Mouse (Mus musculus): ENCODE results near the gene Scaf4. TPM values are rescaled to one million over a fixed set of nuclear protein-coding genes. Genes with fewer than 3 reads are reported as not detected.

Scaf4 gene
- total RNA-seq, 2 experiments from 2014 or later: 31.0 to 85.9 TPM

GRCm38 (mm10) chr16:90211767-90212166 lies 72.5 kb downstream of the Scaf4 start:
- ATAC-seq (replicated peaks; ENCODE audit: low FRiP score, poor library complexity, severe bottlenecking): no peak

DNA sequence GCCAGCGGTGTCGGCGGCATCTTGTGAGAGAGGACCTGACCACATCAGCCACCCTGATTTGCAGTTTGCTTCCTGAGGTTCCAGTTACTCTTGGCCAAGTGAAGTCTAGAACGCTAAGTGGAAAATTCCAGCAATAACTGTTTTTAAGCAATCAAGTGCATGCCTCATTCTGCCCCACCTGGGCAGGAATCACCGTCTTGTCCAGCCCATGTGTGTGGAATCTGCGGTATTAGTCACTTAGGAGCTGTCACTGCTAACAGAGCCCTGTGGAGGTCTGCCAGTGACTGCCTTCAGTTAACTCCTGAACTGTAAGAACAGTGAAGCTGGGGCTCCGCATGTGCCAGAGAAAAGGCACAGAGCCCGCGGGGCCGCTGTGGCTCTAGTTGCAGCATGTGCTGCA lies 73.6 kb downstream of the Scaf4 start:
- no peak for ATAC-seq (replicated peaks; ENCODE audit: low FRiP score, poor library complexity, severe bottlenecking)

GRCm38 (mm10) chr16:90208996-90209395 lies 75.3 kb downstream of the Scaf4 start:
- no peak for ATAC-seq (replicated peaks; ENCODE audit: low FRiP score, poor library complexity, severe bottlenecking)

DNA sequence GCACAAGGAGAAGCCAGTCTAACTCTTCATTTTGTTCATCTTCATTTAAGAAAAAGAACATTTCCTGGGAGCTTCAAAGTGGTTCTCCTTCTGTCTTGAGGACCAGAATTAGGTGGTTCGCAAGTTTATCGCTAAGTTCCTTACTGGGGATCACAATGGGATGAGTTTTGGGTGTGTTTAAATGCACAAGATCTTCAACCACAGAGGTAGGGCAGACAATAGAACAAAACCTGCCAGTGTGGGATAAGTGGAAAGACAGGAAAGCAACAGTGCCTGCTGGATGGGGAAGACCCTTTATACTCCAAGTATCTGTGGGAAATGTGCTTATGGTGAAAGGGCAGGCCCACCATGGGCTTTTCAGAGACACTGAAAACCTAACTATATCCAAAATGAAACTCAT lies 79.4 kb downstream of the Scaf4 start:
- no peak for ATAC-seq (replicated peaks; ENCODE audit: low FRiP score, poor library complexity, severe bottlenecking)

GRCm38 (mm10) chr16:90203226-90203962 lies 80.9 kb downstream of the Scaf4 start:
- ATAC-seq (replicated peaks; ENCODE audit: low FRiP score, poor library complexity, severe bottlenecking): no peak

DNA sequence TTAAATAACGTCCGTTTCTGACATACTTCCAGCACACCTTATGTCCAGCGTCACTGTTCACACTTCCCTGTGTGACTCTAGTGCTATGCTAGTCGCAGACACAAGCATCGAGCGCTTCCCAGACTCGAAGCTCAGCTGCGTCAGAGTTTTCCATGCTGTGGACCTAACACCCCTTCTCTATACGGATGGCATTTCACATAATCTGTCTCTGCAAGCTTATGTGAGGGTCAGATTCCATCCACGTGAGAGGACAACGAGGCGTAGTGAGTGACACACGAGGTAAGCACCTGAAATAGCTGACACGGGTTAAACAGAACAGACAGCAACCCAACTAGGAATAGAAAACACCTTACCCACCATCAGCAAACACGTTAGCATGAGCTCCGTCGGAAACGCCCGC lies 82.2 kb downstream of the Scaf4 start:
- no peak for ATAC-seq (replicated peaks; ENCODE audit: low FRiP score, poor library complexity, severe bottlenecking)

DNA sequence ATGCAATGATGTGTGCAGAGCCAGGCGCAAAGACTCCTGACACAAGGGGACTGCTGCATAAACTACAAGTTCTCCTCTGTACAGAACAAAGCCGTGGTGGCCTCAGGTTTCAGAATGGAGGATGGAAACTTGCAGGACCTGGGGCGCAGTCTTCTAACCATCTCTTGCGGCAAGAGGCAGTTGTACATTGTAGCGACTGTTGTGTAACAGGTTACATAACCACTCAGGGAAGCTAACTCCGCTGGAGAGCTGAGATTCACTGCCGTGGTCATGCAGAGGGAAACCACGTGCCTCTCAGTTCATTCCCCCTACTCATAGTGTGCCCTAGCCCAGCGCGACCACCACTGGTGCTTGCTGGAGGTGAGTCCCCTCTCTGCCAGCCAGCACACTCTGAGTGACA lies 85.1 kb downstream of the Scaf4 start:
- no peak for ATAC-seq (replicated peaks; ENCODE audit: low FRiP score, poor library complexity, severe bottlenecking)

- no peak for ATAC-seq (replicated peaks; ENCODE audit: low FRiP score, poor library complexity, severe bottlenecking)
Observed at GRCm38 (mm10) chr16:90198626-90199025, 85.7 kb downstream of the Scaf4 start.

- ATAC-seq (replicated peaks; ENCODE audit: low FRiP score, poor library complexity, severe bottlenecking): peak; percentile 98
Observed at GRCm38 (mm10) chr16:90197337-90197973, 86.8 kb downstream of the Scaf4 start.

GRCm38 (mm10) chr16:90196688-90197240 lies 87.5 kb downstream of the Scaf4 start:
- no peak for ATAC-seq (replicated peaks; ENCODE audit: low FRiP score, poor library complexity, severe bottlenecking)

DNA sequence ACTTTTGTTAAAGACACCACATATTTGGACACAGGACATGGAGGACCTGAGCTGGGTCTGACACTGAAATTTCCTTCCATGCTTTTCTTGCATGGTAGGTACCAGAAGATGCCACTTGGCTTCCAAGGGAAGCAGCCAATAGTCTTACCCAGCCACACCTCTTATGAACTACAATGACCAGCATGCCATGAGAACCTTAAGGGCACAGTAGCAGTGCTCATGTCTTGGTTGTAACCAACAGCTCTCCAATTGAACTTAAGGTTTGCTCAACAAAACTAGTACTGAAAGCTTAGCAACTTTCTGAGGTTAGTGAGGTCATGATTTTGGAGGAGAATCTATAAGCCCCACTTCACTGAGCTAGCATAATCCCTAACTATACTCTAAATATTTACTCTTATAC lies 90.6 kb downstream of the Scaf4 start:
- ATAC-seq (replicated peaks; ENCODE audit: low FRiP score, poor library complexity, severe bottlenecking): no peak

GRCm38 (mm10) chr16:90191289-90191688 lies 93.0 kb downstream of the Scaf4 start:
- ATAC-seq (replicated peaks; ENCODE audit: low FRiP score, poor library complexity, severe bottlenecking): no peak

DNA sequence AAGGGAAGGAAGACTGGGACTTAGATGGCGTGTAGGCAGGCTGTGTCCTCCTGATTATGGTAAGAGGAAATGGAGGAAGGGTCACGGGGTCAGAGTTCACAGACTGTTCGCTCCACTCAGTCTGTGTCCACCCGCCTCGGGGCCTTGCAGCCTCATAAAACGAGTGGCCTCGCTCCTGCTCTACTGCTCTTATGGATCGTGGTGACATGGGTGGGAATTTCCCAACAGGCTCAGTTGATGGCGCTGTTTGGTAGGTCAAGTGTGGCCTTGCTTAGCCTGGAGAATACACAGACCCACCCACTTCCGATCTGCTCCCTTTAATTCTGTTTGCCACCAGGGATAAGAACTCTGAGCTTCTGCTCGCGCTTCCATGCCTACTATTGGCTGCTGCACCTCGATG lies 96.8 kb downstream of the Scaf4 start:
- no peak; the same call in 1 of the 2 replicates for ATAC-seq (replicated peaks; ENCODE audit: low FRiP score, poor library complexity, severe bottlenecking)

DNA sequence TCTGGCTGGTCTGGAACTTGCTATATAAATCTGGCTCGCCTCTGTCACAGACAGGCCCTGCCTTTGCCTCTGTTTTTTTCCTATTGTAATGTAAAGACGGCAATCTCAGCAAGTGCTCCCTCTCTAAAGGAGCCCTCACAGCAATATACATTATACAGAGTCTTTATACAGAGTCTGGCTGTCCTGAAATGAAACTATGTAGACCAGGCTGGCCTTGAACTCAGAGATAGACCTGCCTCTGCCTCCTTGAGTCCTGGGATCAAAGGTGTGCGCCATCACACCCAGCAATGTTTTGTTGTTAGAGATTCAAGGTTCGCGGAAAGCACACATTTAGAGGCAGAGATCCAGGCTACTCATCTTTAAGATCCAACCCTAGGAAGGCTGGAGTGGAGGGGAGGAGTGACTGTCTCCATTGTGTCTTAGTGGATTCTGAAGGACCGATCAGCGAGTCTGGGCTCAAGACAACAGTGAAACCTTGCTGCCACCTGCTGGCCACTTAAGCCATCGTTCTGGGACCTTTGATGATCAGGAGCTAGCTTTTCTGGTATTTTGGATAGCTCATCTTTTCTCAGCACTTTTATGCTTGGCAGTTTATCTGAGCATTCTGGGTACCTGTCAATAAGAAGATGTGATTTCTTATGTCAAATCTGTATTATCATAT lies 98.2 kb downstream of the Scaf4 start:
- ATAC-seq (replicated peaks; ENCODE audit: low FRiP score, poor library complexity, severe bottlenecking): peak; percentile 77

- no peak for ATAC-seq (replicated peaks; ENCODE audit: low FRiP score, poor library complexity, severe bottlenecking)
Observed at GRCm38 (mm10) chr16:90184135-90184534, 100.2 kb downstream of the Scaf4 start.

DNA sequence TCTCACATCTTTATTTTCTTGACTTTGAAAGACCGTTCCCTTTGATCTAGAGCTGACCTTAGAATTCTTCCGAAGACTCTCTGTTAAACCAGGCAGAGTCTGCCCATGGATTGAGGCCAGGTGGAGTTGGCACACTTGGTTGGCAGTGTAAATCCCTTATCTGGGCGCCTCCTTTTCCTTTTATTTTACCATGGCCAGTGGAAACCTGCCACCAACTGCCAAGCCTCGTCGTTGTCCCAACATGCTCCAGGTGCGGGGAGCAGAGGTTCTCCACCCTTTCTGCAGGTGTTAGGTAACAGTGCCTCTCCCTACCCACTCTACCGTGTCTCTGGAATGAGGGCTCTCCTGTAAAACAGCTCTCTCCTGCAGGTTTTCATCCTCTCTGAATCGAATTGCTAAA lies 102.6 kb downstream of the Scaf4 start:
- ATAC-seq (replicated peaks; ENCODE audit: low FRiP score, poor library complexity, severe bottlenecking): no peak

GRCm38 (mm10) chr16:90180975-90181374 lies 103.3 kb downstream of the Scaf4 start:
- no peak for ATAC-seq (replicated peaks; ENCODE audit: low FRiP score, poor library complexity, severe bottlenecking)

- no peak for ATAC-seq (replicated peaks; ENCODE audit: low FRiP score, poor library complexity, severe bottlenecking)
Observed at GRCm38 (mm10) chr16:90179892-90180291, 104.4 kb downstream of the Scaf4 start.

GRCm38 (mm10) chr16:90178404-90178803 lies 105.9 kb downstream of the Scaf4 start:
- ATAC-seq (replicated peaks; ENCODE audit: low FRiP score, poor library complexity, severe bottlenecking): no peak

DNA sequence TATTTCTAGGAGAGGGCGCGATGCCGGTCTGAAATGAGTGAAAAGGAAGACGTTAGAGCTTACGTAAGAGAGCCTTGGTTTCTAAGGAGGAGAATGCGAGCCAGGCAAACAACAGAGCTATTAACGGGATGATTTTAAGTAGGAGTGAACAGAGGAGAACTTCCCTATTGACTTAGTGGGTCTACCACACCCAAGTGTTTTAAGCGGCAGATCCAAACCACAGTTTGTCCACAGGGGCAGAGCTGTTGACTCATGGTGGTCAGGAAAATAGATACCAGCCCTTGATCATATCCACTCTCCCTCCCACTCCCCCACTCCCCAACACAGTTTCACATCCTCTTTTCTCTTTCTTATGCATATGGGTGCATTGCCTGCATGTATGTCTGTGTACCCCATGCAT lies 106.9 kb downstream of the Scaf4 start:
- ATAC-seq (replicated peaks; ENCODE audit: low FRiP score, poor library complexity, severe bottlenecking): no peak

DNA sequence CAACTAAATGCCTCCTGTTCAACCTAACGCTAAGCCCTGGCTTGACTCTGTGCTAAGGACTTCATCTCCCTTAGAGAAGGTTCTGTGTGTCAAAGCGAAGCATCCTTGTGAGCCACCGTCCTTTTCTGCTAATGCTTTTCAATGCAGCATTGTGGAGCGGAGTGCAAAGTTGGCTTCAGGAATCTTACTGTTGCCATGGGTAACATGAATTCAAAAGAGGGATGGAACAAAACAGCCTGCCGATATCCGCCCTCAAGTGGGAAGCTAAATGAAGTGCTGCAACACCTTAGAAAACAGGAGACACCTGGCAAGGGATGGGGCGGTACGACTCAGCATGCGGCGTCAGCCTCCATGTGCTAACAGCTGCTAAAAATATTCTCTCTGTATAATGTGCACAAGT lies 107.8 kb downstream of the Scaf4 start:
- ATAC-seq (replicated peaks; ENCODE audit: low FRiP score, poor library complexity, severe bottlenecking): no peak

All from erythroid progenitor cell, adult 5-6 weeks (primary cell).